Mouse (Mus musculus) CH12.LX (cell line): ENCODE data around the gene Slc6a9.

Source experiments
- MAFK ChIP-seq: IDR thresholded peaks from 2 replicates; pipeline ENCODE4 v1.6.1; 2011; ENCODE audit warnings: low read length, improper control_type of control experiment; ENCODE audit not compliant: insufficient replicate concordance
- NELFE ChIP-seq: IDR thresholded peaks from 2 replicates; pipeline ENCODE4 v1.6.1; 2011; ENCODE audit warnings: low read depth, low read length, improper control_type of control experiment
- PAX5 ChIP-seq: IDR thresholded peaks from 2 replicates; pipeline ENCODE4 v1.6.1; 2012; ENCODE audit warnings: low read length, inconsistent platforms, mixed read lengths
- POLR2A ChIP-seq: IDR thresholded peaks from 2 replicates; pipeline ENCODE4 v1.6.1; 2011; ENCODE audit warnings: low read depth, mild to moderate bottlenecking, improper control_type of control experiment, low read length

DNA sequence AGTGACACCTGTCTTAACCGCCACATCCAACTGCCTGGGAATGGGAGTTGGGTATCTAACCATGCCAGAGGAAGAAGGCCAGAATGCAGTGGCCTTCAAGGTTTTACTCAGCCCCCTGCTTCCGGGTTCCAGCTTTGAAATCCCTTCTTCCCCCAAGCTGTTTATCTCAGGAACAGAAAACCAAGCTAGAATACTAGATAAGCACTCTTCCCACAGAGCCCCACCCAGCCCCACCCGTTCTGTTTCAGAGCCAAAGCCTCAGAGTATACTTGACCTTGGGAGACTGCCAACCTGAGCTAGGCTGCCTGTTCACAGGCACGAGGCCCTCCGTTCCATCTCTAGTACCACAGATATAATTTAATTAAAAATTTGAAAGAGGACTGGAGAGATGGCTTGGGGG is 27.3 kb upstream of the Slc6a9 start:
- TF ChIP-seq POLR2A (no peak), NELFE (no peak), MAFK (no peak), PAX5 (no peak)
